Mouse (Mus musculus): Measurements from ENCODE around the gene Gm5737.

Gm5737 gene

DNA sequence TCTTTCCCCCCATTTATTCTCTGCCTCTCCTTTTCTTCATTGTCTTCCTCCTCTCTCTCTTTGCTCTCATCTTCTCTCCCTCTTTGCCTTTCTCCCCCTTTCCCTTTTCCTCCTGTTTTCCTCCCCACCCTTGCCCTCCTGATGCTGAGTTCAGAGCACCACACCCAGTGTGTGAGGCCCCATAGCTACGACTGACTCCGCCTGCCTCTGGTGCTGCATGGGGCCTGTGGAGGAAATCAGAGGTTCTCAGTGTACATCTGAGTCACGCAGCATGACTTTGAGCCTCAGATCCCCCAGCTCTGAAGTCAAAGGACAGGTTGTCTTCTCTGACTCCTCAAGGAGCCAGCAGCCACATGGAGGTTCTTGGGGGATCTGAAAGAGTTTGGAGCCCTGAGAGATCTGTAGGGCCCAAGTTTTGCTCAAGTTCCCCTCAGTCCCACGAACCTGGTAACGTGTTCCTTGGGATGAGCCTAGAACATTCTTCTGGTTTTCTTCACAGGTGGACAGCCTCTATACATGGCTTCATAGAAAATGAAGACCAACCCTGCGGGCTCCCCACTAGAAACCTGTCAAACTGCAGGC lies at the start of gene Gm5737:
Gene Gm5737, plus strand, starts transcription at position 532 of the 582 bp plus-strand sequence.
- DNase-seq: no peak

DNA sequence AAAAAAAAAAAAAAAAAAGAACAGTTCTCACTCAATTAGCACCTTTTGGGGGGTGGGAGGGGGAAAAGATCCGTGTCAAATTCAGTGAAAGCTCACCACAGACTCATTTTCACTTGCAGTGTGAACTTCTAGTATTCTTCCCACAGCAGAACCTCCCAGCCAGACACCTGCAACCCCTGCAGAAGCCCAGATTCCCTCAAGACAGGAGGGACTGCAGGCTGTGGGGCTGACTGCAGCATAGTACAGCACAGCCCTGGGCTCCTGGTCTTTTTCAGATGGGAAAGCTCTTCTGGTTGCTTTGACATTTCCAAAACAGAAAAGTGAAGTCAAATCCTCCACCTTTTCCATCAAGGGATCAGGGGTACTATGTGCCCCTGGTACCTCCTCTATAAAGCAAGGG lies 44.8 kb upstream of the Gm5737 start:
- no peak for DNase-seq

DNA sequence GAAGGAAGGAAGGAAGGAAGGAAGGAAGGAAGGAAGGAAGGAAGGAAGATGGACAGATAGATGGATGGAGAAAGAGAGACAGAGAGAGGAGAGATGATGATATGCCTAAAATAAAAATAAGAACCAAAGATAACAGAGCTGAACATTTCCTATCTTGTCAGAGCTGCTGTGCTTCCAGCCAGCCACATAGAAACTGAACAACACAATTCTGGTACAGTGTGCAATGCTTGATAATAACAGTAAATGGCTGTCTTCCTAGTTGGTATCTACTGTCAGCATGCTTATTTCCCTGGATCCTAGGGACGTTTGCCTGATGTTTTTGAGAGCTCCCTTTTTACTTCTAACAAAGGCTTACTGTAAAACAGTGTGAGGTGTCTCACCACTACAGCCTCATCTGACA lies 40.8 kb upstream of the Gm5737 start:
- no peak for DNase-seq

DNA sequence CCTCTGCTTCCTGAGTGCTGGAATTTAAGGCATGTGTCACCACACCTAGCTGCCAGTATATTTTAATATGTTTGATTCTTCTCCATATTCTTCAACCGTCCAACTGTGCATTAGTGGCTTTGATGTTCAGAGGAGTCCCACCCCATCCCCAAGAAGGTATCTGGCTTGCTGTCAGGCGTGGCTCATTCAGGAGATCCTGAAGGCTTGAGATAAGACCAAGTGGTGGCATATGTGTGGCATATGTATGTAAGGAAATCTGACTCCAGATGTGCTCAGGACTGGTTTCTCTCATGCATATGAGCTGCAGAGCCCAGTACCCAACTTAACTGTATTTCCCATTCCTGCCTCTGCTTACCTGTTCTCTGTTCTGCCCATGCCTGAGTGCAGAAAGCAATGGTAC lies 34.2 kb upstream of the Gm5737 start:
- DNase-seq: no peak

DNA sequence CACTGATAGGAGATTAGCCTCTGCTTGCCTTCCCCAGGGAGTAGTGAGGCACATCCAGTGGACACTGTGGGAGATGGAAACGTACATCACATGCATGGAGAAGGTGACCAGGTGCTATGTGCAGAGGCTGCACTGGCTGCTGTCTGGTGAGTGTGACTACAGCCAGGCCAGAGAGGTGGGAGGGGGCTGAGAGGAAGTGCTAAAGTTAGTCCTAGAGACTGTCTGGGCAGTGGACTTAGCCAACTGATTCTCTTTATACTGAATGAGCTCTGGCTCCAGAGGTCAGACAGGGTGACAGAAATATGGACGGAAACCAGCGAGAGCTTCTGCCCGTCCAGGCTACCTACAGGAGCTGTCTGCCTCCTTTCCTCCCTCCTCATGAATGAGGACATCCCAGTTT lies 16.6 kb upstream of the Gm5737 start:
- no peak for DNase-seq

DNA sequence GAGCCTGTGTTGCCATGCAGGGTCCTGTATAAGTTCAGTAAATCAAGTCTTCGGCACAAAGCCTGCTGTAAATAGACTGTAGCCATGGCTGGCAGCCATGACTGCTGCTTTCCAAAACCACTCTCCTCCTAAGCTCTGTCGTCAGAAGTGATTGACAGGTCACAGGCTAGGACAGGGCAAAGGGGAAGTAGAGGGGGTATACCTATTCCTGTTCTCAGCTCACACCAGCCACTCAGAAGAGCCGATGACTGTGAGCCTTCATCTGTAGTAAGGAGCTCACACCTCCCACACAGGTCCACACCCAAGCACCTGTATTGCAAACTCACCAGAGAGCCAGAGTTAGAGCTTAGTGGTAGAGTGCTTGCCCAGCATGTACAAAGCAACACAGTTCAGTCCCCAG lies 15.8 kb upstream of the Gm5737 start:
- no peak for DNase-seq

DNA sequence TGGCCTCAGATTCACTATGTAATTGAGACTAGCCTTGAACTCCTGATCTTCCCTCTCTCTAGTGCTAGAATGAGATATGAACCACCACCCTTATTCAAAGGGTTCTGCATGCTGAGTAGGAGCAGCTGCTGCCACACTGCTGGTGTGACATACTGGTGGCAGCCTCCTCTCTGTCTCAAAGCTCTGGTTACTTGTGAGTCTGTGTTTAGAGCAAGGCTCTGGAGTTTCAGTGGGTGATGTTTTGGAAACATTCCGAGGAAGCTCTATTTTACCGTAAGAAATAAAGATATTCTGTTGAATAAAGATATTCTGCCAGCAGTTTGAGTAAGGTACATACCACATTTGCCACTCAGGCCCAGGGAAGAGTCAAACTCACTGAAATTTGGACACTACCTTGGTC lies 8.9 kb upstream of the Gm5737 start:
- no peak for DNase-seq

DNA sequence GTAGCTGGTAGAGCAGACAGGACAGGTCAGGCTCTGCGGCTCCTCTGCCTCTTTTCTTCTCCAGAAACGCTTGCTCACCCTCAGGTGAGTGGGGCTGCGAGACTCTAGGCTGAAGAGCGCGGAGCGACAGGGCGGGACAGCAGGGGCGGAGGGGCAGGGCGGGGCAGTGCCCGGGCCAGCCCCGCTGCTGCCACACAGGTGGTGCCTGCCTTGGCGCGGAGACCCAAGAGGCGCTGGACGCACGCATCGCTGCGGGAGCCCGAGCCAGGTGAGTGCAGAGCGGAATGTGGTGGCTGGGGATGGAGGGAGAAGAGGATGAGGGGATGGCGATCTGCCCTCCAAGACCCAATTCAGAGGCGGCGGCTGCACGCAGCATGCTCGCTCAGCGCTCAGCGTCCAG lies 2.5 kb upstream of the Gm5737 start:
- DNase-seq: no peak

DNA sequence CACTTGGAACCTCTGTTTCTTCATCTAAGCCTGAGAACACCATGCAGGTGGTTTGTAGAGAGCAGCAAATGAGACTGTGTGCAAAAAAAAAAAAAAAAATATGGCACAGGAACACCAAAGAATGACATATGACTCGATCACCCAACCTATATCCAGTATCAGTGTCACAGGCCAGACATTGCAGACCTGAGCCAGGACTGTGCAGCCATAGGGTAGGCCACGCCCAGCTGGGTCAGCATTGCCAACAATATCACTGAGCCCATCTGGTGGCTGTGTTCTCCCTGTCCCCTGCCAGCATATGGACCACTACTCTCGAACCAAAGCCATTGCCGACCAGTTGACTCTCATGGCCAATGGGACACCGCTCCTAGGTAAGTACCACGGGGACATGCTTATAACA lies 5.4 kb downstream of the Gm5737 start:
- no peak for DNase-seq

DNA sequence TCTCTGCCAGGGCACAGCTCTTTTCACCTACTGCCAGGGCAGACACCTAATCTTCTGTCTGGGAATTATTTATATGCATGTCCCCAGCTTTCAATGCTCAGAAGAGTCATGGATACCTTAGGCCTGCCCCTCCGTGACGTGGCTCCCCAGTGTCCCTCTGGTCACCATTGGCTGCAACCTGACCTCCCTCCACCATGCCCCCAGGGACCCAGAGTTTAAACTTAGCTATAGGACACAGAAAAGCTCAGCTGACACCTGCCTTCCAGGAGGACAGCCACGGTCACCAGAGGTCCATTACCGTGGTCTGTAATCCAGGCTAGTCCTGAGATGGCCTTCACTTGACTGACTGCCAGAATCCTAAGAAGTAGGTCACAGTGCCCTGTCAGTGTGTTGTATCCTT lies 7.2 kb downstream of the Gm5737 start:
- no peak for DNase-seq

DNA sequence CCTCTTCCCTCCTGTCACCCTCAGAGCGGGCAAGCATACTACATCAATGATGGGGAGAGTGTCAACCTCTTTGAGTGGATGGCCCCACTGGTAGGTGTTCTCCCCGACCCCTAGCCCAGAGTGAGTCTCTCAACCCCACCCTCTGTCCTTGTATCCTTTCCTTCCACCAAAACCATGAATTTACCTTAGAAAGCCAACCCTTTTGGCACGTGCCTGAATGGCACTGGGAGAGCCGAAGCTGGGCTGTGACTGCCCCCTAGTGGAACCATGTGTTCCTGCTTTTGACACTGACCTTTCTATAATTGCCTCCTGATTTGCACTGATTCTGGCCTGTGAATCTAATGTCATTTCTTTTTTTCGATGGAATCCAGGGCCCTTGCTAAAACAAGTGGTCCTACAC lies 11.1 kb downstream of the Gm5737 start:
- DNase-seq: peak; percentile 73 to 75

DNA sequence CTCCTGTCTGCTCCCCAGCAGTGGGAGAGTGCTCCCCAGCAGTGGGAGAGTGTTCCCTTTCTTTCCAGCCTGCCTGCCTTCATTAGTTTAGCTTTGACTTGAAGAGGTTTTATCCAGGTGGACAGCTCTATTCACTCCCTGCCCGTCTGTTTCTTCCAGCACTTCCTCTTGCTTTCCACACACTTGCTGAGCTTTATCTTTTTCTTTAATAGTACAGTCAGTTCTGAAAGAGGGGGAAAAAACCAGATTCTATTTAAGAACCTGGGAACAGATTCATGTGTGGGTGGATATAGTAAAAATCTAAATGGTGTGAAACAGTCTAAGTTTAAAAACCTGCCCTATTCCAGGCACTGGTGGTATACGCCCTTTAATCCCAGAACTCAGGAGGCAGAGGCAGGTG lies 12.9 kb downstream of the Gm5737 start:
- DNase-seq: no peak

DNA sequence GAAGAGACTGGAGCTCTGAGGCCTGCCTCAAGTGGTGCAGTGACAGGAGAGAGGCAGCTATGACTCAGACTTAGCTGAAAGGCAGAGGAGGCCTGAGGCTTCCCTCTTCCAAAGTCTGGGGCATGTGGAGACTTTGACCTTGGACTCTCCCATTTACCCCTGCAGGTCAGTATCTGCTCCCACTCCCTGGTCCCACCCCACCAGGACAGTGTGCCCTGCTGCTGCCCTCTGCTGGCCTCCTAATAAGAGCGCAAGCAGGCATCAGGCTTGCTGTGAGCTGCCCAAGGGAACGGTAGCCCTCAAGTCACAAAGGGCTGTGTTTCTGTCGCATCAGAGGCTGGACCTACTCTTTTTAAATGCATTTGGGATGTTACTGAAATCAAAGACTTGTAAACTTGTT lies 14.2 kb downstream of the Gm5737 start:
- DNase-seq: peak; percentile 38 to 41

DNA sequence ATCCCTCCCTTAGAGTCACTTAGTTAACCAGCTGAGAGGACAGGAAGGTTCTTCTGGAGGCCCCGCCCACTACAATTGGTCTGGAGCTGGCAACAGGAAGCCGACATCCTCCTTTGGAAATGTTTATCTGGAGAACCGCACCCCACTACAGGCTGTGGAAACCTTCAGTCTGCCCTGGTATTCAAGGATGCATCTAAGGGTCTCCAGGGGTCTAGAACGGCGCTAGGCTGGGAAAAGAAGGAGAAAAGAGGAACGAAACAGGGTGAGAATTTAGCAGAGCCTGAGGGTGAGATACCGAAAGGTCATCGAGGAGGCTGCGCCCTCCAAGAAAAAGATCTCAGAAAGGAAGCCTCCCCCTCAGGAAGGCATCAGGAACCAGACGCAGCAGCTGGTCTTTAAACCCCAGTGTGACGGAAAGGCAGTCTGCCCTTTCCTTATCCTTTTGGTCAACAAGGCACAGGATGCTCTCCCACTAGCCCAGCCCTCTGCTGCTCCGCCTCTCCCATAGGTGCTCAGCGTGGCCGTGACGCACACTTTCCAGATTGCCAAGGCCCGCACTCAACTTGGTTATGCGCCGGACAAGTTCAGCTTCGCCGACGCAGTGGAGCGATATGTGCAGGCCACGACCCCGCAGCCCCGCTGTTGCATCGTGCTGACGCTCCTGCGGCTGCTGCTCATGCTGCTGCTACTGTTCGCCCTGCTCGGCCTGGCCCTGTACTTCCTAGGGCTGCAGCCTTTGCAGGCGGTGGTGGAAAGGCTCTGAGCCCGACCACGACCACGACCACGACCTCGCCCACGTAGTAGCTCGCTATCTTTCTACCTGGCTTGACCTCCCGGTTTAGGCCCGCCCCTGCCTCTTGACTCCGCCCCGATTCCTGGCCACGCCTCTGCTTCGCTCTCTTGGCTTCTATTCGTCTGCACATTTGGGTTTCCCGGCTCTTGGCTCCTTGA lies 18.5 kb downstream of the Gm5737 start:
- peak; percentile 73 to 76 for DNase-seq

DNA sequence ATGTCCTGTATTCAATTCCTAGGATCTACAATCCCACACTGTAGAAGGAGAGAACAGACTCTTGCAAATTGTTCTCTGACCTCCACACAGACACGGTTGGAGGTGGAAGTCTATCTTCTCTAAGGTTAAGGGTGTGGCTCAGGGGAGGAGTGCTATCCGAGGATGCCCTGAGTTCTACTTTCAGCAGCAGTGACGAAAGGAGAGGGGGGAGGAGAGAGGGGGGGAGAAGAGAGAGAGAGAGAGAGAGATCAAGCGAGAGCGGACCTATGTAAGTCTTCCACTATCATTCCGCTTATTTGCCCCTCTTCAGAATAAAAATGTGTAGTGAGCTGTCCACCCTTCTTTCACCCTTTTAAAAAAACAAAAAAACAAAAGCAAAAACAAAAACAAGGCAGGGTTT lies 22.3 kb downstream of the Gm5737 start:
- peak in 1 of 2 experiments; percentile 42 for DNase-seq

DNA sequence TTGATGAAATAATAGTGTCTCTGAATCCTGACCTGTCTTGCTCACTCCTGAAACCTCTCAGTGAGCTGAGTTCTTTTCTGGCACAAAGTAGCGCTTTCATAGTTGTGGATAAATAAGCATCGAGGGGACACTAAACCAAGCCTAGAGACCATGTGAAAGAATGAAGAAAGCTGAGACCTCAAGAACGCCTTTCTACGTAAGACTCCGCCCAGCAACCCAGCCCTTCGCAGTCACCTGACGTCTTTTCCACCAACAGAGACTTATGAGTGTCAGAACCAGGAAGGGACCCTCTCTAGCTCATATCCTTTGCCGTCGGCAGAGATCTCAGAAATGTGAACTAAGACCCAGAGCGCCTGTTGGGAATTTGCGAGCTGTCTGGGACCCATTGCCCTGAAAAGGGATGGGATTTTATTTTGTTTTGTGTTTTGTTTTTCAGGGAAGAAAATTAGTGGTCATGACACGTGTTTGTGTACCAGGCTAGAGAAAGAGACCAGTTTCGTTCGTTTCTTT lies 22.8 kb downstream of the Gm5737 start:
- DNase-seq: peak; percentile 80 to 81

DNA sequence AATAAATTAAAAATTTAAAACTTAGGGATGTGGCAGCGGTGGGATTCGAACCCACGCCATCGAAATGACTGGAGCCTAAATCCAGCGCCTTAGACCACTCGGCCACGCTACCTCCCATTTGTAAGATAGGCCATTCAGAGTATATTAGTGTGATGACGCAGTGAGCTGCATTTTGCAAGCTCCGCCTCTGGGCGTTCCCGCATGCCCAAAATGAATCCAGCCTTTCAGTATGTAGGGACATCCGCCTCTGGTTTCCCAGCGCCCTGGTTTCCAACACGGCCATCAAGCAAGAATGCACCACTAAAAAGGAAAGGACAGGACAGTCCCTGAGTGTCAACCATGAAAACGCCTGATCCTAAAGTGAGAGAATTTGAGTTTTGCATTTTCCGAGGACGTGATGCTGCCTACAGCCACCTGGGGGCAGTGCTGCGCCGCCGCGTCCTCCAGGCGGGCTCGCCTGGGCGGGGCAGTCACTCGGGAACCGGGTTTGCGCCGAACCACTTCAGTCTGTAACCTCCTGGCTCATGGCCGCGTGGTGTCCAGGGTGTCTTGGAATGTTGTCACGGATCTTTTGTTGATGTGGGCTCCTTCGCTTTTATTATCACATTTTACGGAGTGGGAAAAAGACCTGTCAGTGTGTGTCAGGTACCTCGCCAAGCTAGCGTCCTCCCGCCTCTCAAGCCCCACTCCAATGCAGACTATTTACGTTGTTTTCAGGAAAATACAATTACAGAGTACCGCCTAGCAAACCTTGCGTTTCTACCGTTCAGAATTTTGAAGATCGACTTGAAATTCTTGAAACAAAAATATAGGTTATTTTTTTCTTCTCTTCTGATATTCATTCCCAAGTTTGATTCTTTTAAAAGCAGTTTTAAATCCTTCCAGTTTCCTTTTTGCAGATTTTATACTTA lies 23.5 kb downstream of the Gm5737 start:
- peak; percentile 97 for DNase-seq

DNA sequence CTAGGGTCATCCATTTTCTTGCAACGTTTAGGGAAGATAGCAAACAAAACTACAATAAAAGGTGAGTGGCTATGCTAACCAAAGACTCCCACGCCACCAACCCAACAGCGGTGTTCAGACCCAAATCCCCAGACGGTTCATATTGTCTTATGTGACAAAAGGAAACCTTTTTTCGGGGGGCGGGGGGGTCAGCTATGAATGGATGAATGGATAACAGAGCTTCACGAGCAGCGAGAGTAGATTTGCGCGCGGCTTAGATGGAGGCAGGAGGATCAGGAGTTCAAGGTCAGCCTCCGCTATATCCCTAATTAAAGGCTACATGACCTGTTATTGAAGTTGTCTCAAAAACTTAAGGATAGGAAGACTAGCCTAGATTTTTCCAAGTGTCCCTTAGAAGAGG lies 24.2 kb downstream of the Gm5737 start:
- DNase-seq: peak; percentile 43 to 53

DNA sequence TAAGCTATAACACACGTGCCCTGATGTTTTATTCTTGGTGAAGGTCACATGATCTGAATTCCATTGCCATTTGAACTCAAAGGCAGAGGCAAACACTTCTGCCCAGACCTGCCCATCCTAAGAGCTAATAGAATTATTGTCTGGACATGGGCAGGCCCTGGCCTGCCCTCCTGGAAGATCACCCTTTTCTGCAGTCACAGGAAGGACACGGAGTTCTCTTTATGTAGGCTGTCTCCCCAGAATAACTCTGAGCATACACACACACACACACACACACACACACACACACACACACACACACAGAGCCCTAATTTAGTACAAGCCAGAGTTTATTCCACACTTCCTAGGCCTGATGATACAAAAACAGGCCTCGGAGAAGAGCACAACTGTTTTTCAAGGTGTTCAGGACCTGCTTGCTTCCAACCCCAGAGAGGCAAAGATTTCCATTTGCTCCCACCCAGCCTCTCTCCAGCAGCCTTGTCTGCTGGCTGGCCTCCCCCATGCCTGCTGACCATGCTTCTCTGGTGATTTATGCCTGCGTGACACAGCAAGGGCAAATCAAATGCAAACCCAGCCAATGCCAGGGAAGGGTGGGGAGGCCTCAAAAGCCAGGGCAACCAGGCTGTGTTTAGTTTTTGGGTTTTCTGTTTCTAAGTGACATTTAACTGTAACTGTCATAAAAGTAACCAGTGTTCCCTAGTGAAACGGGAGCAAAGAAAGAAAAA lies 26.4 kb downstream of the Gm5737 start:
- no peak for DNase-seq

DNA sequence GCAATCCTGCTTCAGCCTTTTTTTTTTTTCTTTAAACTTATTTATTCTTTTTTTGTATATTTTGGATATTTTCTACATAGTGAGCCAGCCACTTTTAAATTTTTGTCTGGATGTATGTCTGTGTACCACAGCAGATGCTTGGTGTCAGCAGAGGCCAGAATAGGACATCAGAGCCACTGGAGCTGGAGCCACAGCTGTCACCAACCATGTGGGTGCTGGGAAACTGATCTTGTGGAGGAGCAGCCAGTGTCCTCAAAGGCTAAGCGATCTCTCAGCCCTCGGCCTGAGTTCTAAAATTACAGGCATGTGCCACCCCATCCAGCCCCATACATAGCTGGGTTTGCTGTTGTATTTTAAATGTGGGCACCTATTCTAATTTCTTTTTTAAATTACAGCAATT lies 27.6 kb downstream of the Gm5737 start:
- no peak for DNase-seq

DNA sequence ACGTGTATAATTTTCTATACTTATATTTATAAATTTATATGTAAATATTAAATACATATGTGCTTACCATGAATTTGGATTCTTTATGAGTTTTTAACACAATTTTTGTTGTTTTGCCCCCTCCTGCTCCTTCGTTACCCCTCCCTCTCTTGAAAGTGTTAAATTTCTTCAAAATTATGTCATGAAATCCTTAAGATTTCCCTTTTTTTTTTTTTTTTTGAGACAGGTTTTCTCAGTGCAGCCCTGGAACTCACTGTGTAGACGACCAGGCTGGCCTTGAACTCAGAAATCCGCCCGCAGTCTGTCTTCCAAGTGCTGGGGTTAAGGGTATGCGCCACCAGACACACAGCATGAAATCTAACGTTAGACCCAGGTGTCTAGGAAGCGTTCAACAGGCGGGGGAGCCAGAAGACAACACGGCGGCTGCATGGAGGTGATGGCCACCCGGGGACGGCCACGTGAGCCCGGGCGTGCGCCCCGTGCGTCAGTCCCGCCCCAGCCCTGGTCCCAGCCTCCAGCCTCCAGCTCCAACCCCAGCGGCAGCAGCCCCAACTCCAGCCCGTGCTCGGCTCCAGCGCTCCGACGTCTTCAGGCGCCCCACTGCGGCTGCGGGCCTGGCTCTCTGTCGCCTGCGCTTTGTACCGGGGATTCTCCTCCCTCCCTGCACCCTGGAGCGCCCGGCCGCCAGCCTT lies 30.3 kb downstream of the Gm5737 start, which contains the start of gene Eef2k:
Gene Eef2k, plus strand, starts transcription at position 487 of the 692 bp plus-strand sequence.
- peak; percentile 91 to 92 for DNase-seq
